Mouse (Mus musculus) myocyte (in vitro differentiated cells): Measurements from ENCODE around the gene Rpl13a.

ENCODE experiments used
- MAX ChIP-seq: IDR thresholded peaks from one replicate; pipeline ENCODE4 v1.6.1; 2011; ENCODE audit warnings: low read depth, mild to moderate bottlenecking, control low read depth
- POLR2A ChIP-seq: IDR thresholded peaks from one replicate; pipeline ENCODE4 v1.6.1; 2011; ENCODE audit warnings: low read depth, mild to moderate bottlenecking, control low read depth, moderate library complexity; ENCODE audit not compliant: insufficient read length
- POLR2AphosphoS2 ChIP-seq: IDR thresholded peaks from one replicate; pipeline ENCODE4 v1.6.1; 2011; ENCODE audit warnings: low read depth, control low read depth; ENCODE audit not compliant: insufficient read length
- USF1 ChIP-seq: IDR thresholded peaks from one replicate; pipeline ENCODE4 v1.6.1; 2011; ENCODE audit warnings: low read depth, mild to moderate bottlenecking, control low read depth, moderate library complexity

DNA sequence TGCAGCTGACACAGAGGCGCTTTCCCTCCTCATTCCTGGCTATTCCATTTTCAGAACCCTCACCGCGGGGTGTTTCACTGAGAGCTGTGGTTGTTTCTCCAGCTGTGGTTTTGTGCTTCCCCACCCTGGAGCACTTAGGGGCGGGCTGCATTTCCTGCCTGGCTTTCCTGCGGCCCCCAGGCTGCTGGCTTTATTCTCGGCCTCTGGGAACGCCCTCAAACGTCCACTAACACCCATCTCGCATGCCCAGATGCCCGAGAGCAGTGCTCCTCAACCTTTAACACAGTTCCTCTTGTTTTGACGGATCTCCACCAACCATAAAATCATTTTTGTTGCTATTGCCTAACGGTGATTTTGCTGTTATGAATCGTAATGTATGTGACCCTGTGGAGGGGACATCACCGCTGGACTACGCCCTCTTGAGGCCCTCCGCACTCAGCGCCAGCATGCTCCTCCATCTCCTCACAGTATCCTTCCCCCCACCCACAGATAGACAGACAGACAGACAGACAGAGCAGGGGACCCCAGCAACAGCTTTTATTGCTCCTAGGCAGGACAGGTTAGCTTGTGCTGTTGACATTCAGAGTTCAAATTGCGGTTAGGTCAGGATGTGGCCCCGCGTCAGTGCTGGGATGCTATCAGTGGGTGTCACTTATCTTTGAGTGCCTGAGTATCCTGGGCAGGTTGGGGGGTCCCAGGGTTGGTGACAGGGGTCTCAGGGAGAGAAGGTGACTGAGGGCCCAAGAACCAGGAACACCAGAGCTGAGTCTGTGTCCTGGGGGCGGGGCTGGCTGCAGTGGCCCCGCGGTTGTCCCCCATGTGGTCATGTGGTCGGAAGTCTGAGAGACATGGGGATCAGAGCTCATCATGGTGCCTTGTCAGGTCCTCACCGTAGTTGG is 45.9 kb downstream of the Rpl13a start:
- TF ChIP-seq POLR2A (peak; percentile 10), POLR2AphosphoS2 (no peak), USF1 (no peak), MAX (no peak)
